ENCODE assay signal across 19 mouse cellular contexts in the genomic region with DNA sequence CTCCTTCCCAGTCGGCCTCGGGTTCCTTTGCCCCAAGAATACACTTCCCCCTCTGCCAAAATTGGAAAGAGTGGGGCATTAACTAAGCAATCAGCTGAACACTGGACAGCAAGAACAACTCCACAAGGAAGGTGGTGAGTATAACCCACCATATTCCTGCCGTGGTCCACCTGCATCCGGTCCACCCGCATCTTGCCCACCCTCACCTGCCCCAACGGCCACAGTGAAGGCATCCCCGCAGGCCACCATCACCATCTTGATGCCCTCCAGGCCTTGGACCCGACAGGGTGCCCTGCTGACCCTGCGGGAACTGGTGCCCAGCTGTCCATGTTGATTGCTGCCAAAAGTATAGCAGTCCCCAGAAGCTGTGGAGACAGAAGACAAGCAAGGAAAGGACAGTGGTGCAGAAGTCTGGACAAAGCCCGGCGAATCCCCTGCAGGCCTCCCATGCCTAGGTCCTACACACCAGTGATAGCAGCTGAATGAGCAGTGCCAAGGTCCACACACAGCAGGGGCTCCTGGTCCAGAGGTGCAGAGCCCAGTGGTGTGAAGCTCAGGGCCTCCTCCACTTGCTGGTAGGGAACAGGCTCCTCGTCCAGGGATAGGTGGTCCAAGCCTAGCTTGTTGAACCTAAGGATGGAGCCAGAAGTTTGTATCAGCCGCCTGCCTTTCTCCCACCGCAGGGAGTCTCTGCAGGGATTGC. TPM values are rescaled to one million over a fixed set of nuclear protein-coding genes. Genes with fewer than 3 reads are reported as not detected.
DNase-seq lines count a peak whose midpoint lies in the region; ATAC-seq and TF ChIP-seq lines count a peak whose summit lies in the region.
"Had no signal": no experiment of that assay in that cellular context is flagged by ENCODE, and none has a peak within 500 bp of the region (broad histone marks: within the 10 kb centered on the region; RNA-seq: fewer than 3 reads in every experiment).

No protein-coding gene starts in this region.

- peaks cover 73% of the 10 kb centered on the region for H3K4me1 ChIP-seq in megakaryocyte, embryonic 14.5 days
- peaks cover 32% of the 10 kb centered on the region for H3K4me1 ChIP-seq in intestine, embryonic 16.5 days (ENCODE audit: control insufficient read depth, insufficient read depth, low read length)
- peaks cover 48% of the 10 kb centered on the region for H3K4me1 ChIP-seq in liver, postnatal 0 days (ENCODE audit: insufficient read depth)
- H3K4me1 ChIP-seq in cerebellum, adult 2 months (ENCODE audit: control insufficient read depth, insufficient read depth, low read length), result peaks cover 3% of the 10 kb centered on the region; the same call in 1 of the 2 replicates
- peaks cover 23% of the 10 kb centered on the region for H3K4me1 ChIP-seq in hindbrain, embryonic 12.5 days

- peak overlapping the region; percentile 8 for H3K4me3 ChIP-seq in megakaryocyte, embryonic 14.5 days (replicated peaks)
- no peak overlapping the region for H3K4me3 ChIP-seq in intestine, embryonic 16.5 days (ENCODE audit: low read length)
- no peak overlapping the region for H3K4me3 ChIP-seq in liver, postnatal 0 days (ENCODE audit: low read depth, low read length)
- no peak overlapping the region for H3K4me3 ChIP-seq in cerebellum, adult 2 months (replicated peaks; ENCODE audit: insufficient read depth, low read depth, low read length)
- H3K4me3 ChIP-seq in hindbrain, embryonic 12.5 days, result no peak overlapping the region
- H3K4me3 ChIP-seq: forebrain, embryonic 12.5 days; heart, adult 2 months; hindbrain, embryonic 15.5 days; midbrain, embryonic 12.5 days; neural tube, embryonic 15.5 days had no signal

- peaks cover 33% of the 10 kb centered on the region for H3K36me3 ChIP-seq in megakaryocyte, embryonic 14.5 days (replicated peaks; ENCODE audit: low read length)
- H3K36me3 ChIP-seq in intestine, embryonic 16.5 days (ENCODE audit: control insufficient read depth, insufficient read depth, low read length), result no peaks in the 10 kb centered on the region
- peaks cover 3% of the 10 kb centered on the region; the same call in 1 of the 2 replicates for H3K36me3 ChIP-seq in liver, postnatal 0 days (replicated peaks; ENCODE audit: insufficient read depth, low read length)
- peaks cover 1% of the 10 kb centered on the region for H3K36me3 ChIP-seq in hindbrain, embryonic 12.5 days
- H3K36me3 ChIP-seq: hindbrain, embryonic 15.5 days; neural tube, embryonic 15.5 days had no signal

- 86% methylated on average over 14 of the region's 14 CpGs for WGBS in intestine, embryonic 16.5 days
- WGBS in liver, postnatal 0 days (ENCODE audit: insufficient replicate concordance), result 93% methylated on average over 14 of the region's 14 CpGs
- WGBS in cerebellum, adult 2 months, result 61% methylated on average over 14 of the region's 14 CpGs
- 87% methylated on average over 14 of the region's 14 CpGs for WGBS in hindbrain, embryonic 12.5 days

- H3K9me3 ChIP-seq in megakaryocyte, embryonic 14.5 days, result no peaks in the 10 kb centered on the region
- no peaks in the 10 kb centered on the region for H3K9me3 ChIP-seq in intestine, embryonic 16.5 days (ENCODE audit: control insufficient read depth, low read length)
- H3K9me3 ChIP-seq in liver, postnatal 0 days (ENCODE audit: low read length), result no peaks in the 10 kb centered on the region
- no peaks in the 10 kb centered on the region for H3K9me3 ChIP-seq in hindbrain, embryonic 12.5 days (replicated peaks)
- H3K9me3 ChIP-seq: embryonic facial prominence, embryonic 13.5 days; forebrain, embryonic 12.5 days; hindbrain, embryonic 15.5 days; midbrain, embryonic 12.5 days; neural tube, embryonic 15.5 days had no signal

- no peak for TF ChIP-seq POLR2A in cerebellum, adult 2 months (IDR thresholded peaks at IDR 0.05; ENCODE audit: borderline replicate concordance, insufficient read depth, low read length)

- no peak for ATAC-seq in megakaryocyte, adult 5-6 weeks (ENCODE audit: poor library complexity, severe bottlenecking)
- ATAC-seq in intestine, embryonic 16.5 days, result no peak
- no peak for ATAC-seq in liver, postnatal 0 days
- no peak for ATAC-seq in erythroblast, adult 5-6 weeks (replicated peaks; ENCODE audit: low FRiP score, poor library complexity, severe bottlenecking)
- no peak for ATAC-seq in hindbrain, embryonic 12.5 days (ENCODE audit: low FRiP score)

- no peak for TF ChIP-seq EP300 in liver, postnatal 0 days (IDR thresholded peaks at IDR 0.05; ENCODE audit: low read depth)

- H3K27me3 ChIP-seq in megakaryocyte, embryonic 14.5 days (replicated peaks), result peaks cover 40% of the 10 kb centered on the region
- no peaks in the 10 kb centered on the region for H3K27me3 ChIP-seq in intestine, embryonic 16.5 days (replicated peaks; ENCODE audit: control insufficient read depth, insufficient read depth, low read length)
- no peaks in the 10 kb centered on the region for H3K27me3 ChIP-seq in liver, postnatal 0 days (ENCODE audit: insufficient read depth, low read length)
- H3K27me3 ChIP-seq in cerebellum, adult 2 months (ENCODE audit: control insufficient read depth, insufficient read depth, low read length), result no peaks in the 10 kb centered on the region
- no peaks in the 10 kb centered on the region for H3K27me3 ChIP-seq in hindbrain, embryonic 12.5 days
- H3K27me3 ChIP-seq: embryonic facial prominence, embryonic 13.5 days; hindbrain, embryonic 15.5 days; neural tube, embryonic 15.5 days had no signal

- no peak for TF ChIP-seq CTCF in liver, postnatal 0 days (IDR thresholded peaks at IDR 0.05; ENCODE audit: low read depth)
- no peak for TF ChIP-seq CTCF in cerebellum, adult 2 months (IDR thresholded peaks at IDR 0.05; ENCODE audit: borderline replicate concordance, insufficient read depth, low read depth, low read length)

- H3K4me2 ChIP-seq in intestine, embryonic 16.5 days (ENCODE audit: low read depth, low read length), result peak overlapping the region; percentile 14; the same call in 1 of the 2 replicates
- no peak overlapping the region for H3K4me2 ChIP-seq in liver, postnatal 0 days (ENCODE audit: low read depth, low read length)
- no peak overlapping the region for H3K4me2 ChIP-seq in hindbrain, embryonic 12.5 days (replicated peaks)
- H3K4me2 ChIP-seq: embryonic facial prominence, embryonic 13.5 days; forebrain, embryonic 12.5 days; hindbrain, embryonic 15.5 days; midbrain, embryonic 12.5 days; neural tube, embryonic 15.5 days had no signal

- H3K27ac ChIP-seq in intestine, embryonic 16.5 days (ENCODE audit: low read length), result peak overlapping the region; percentile 99; the same call in 1 of the 2 replicates
- 0 out of 2 replicates have a peak overlapping the region, but pooled peaks have one; percentile 30 for H3K27ac ChIP-seq in liver, postnatal 0 days (ENCODE audit: low read depth)
- H3K27ac ChIP-seq in cerebellum, adult 2 months (ENCODE audit: insufficient read depth, low read length), result no peak overlapping the region
- H3K27ac ChIP-seq in hindbrain, embryonic 12.5 days, result no peak overlapping the region
- H3K27ac ChIP-seq: embryonic facial prominence, embryonic 13.5 days; forebrain, embryonic 12.5 days; heart, adult 2 months; hindbrain, embryonic 15.5 days; midbrain, embryonic 12.5 days; neural tube, embryonic 15.5 days had no signal

- DNase-seq in liver, postnatal 0 days, result peak; percentile 11
- DNase-seq in cerebellum, adult 2 months, result no peak
- DNase-seq: adrenal gland, postnatal 14 days; cerebellum, adult 11-12 months; gastrocnemius, postnatal 10 days; heart, adult 2 months; kidney, adult 2 months; kidney, postnatal 4 days; lung, postnatal 36 days had no signal

- H3K9ac ChIP-seq in intestine, embryonic 16.5 days (ENCODE audit: low read depth, low read length), result 0 out of 2 replicates have a peak overlapping the region, but pooled peaks have one; percentile 27
- H3K9ac ChIP-seq in liver, postnatal 0 days (replicated peaks), result no peak overlapping the region
- no peak overlapping the region for H3K9ac ChIP-seq in hindbrain, embryonic 12.5 days
- H3K9ac ChIP-seq: embryonic facial prominence, embryonic 13.5 days; forebrain, embryonic 12.5 days; hindbrain, embryonic 15.5 days; midbrain, embryonic 12.5 days; neural tube, embryonic 15.5 days had no signal

RNA-seq across cellular contexts. Expression of a gene that starts 2.0 kb away (rescaled TPM):
- 4.8 and 6.3 TPM in 2 replicates for polyA plus RNA-seq in megakaryocyte, embryonic 14.5 days (2012; ENCODE audit: insufficient read depth, low replicate concordance)
- total RNA-seq in megakaryocyte, adult 5-6 weeks (2015), result 1.3 TPM in 2 replicates
- 0.51 and 2.2 TPM in 2 replicates for total RNA-seq in megakaryocyte, adult 5-6 weeks (2017)
- 73.9 and 79.8 TPM in 2 replicates for polyA plus RNA-seq in intestine, embryonic 16.5 days (2015; fragmentation: Nextera tagmentation; extraction: Ambion mirVana)
- 15.3 and 18.9 TPM in 2 replicates for polyA plus RNA-seq in liver, postnatal 0 days (2015; fragmentation: Nextera tagmentation; extraction: Ambion mirVana)
- 2.1 and 3.6 TPM in 2 replicates for total RNA-seq in erythroblast, adult 5-6 weeks (2015; ENCODE audit: low replicate concordance)
- total RNA-seq in erythroblast, adult 5-6 weeks (2017; ENCODE audit: low replicate concordance), result 3.2 and 3.5 TPM in 2 replicates
- polyA plus RNA-seq in cerebellum, adult 2 months (2012; rRNA removed), result 21.6 and 22.3 TPM in 2 replicates
- polyA plus RNA-seq in hindbrain, embryonic 12.5 days (2016; fragmentation: Nextera tagmentation; extraction: Ambion mirVana), result 149 and 152 TPM in 2 replicates

RNA-seq across cellular contexts. Expression of a gene that starts 9.1 kb away (rescaled TPM):
- 1.3 and 2.2 TPM in 2 replicates for polyA plus RNA-seq in megakaryocyte, embryonic 14.5 days (2012; ENCODE audit: insufficient read depth, low replicate concordance)
- total RNA-seq in megakaryocyte, adult 5-6 weeks (2015), result 2.4 and 8.6 TPM in 2 replicates
- total RNA-seq in megakaryocyte, adult 5-6 weeks (2017), result 2.1 and 6.9 TPM in 2 replicates
- polyA plus RNA-seq in intestine, embryonic 16.5 days (2015; fragmentation: Nextera tagmentation; extraction: Ambion mirVana), result 14.9 and 17.1 TPM in 2 replicates
- 4.9 and 5.4 TPM in 2 replicates for polyA plus RNA-seq in liver, postnatal 0 days (2015; fragmentation: Nextera tagmentation; extraction: Ambion mirVana)
- total RNA-seq in erythroblast, adult 5-6 weeks (2015; ENCODE audit: low replicate concordance), result 9.6 and 12.1 TPM in 2 replicates
- 5.7 and 16.7 TPM in 2 replicates for total RNA-seq in erythroblast, adult 5-6 weeks (2017; ENCODE audit: low replicate concordance)
- 4.8 and 5.8 TPM in 2 replicates for polyA plus RNA-seq in cerebellum, adult 2 months (2012; rRNA removed)
- polyA plus RNA-seq in hindbrain, embryonic 12.5 days (2016; fragmentation: Nextera tagmentation; extraction: Ambion mirVana), result 10.7 and 12.9 TPM in 2 replicates

RNA-seq across cellular contexts. Expression of a gene that starts 9.1 kb away (rescaled TPM):
- polyA plus RNA-seq in megakaryocyte, embryonic 14.5 days (2012; ENCODE audit: insufficient read depth, low replicate concordance), result 35.9 and 67.9 TPM in 2 replicates
- 0.76 and 2.8 TPM in 2 replicates for total RNA-seq in megakaryocyte, adult 5-6 weeks (2015)
- total RNA-seq in megakaryocyte, adult 5-6 weeks (2017), result 1.0 and 1.3 TPM in 2 replicates
- 39.5 and 44.2 TPM in 2 replicates for polyA plus RNA-seq in intestine, embryonic 16.5 days (2015; fragmentation: Nextera tagmentation; extraction: Ambion mirVana)
- polyA plus RNA-seq in liver, postnatal 0 days (2015; fragmentation: Nextera tagmentation; extraction: Ambion mirVana), result 38.2 and 40.3 TPM in 2 replicates
- 69.0 and 77.1 TPM in 2 replicates for total RNA-seq in erythroblast, adult 5-6 weeks (2015; ENCODE audit: low replicate concordance)
- total RNA-seq in erythroblast, adult 5-6 weeks (2017; ENCODE audit: low replicate concordance), result 96.9 and 181 TPM in 2 replicates
- polyA plus RNA-seq in cerebellum, adult 2 months (2012; rRNA removed), result 147 and 158 TPM in 2 replicates
- polyA plus RNA-seq in hindbrain, embryonic 12.5 days (2016; fragmentation: Nextera tagmentation; extraction: Ambion mirVana), result 9.4 and 10.2 TPM in 2 replicates

RNA-seq across cellular contexts. Expression of a gene that starts 16.0 kb away (rescaled TPM):
- 151 and 1,521 TPM in 2 replicates for polyA plus RNA-seq in megakaryocyte, embryonic 14.5 days (2012; ENCODE audit: insufficient read depth, low replicate concordance)
- total RNA-seq in megakaryocyte, adult 5-6 weeks (2015), result 2,467 and 2,664 TPM in 2 replicates
- total RNA-seq in megakaryocyte, adult 5-6 weeks (2017), result 2,641 and 2,675 TPM in 2 replicates
- polyA plus RNA-seq in intestine, embryonic 16.5 days (2015; fragmentation: Nextera tagmentation; extraction: Ambion mirVana), result 1,166 and 1,241 TPM in 2 replicates
- 732 and 758 TPM in 2 replicates for polyA plus RNA-seq in liver, postnatal 0 days (2015; fragmentation: Nextera tagmentation; extraction: Ambion mirVana)
- 792 and 815 TPM in 2 replicates for total RNA-seq in erythroblast, adult 5-6 weeks (2015; ENCODE audit: low replicate concordance)
- total RNA-seq in erythroblast, adult 5-6 weeks (2017; ENCODE audit: low replicate concordance), result 585 and 685 TPM in 2 replicates
- 1,121 and 1,182 TPM in 2 replicates for polyA plus RNA-seq in cerebellum, adult 2 months (2012; rRNA removed)
- 894 and 983 TPM in 2 replicates for polyA plus RNA-seq in hindbrain, embryonic 12.5 days (2016; fragmentation: Nextera tagmentation; extraction: Ambion mirVana)

RNA-seq across cellular contexts. Expression of a gene that starts 20.8 kb away (rescaled TPM):
- polyA plus RNA-seq in megakaryocyte, embryonic 14.5 days (2012; ENCODE audit: insufficient read depth, low replicate concordance), result 4.5 TPM in 1 of 2 replicates, not detected in the other
- total RNA-seq in megakaryocyte, adult 5-6 weeks (2015), result not detected in 2 replicates
- total RNA-seq in megakaryocyte, adult 5-6 weeks (2017), result 1.3 TPM in 1 of 2 replicates, not detected in the other
- 71.0 and 73.4 TPM in 2 replicates for polyA plus RNA-seq in intestine, embryonic 16.5 days (2015; fragmentation: Nextera tagmentation; extraction: Ambion mirVana)
- 26.6 and 28.9 TPM in 2 replicates for polyA plus RNA-seq in liver, postnatal 0 days (2015; fragmentation: Nextera tagmentation; extraction: Ambion mirVana)
- 7.9 TPM in 1 of 2 replicates, not detected in the other for total RNA-seq in erythroblast, adult 5-6 weeks (2015; ENCODE audit: low replicate concordance)
- 1.3 and 9.9 TPM in 2 replicates for total RNA-seq in erythroblast, adult 5-6 weeks (2017; ENCODE audit: low replicate concordance)
- polyA plus RNA-seq in cerebellum, adult 2 months (2012; rRNA removed), result 36.6 and 38.1 TPM in 2 replicates
- polyA plus RNA-seq in hindbrain, embryonic 12.5 days (2016; fragmentation: Nextera tagmentation; extraction: Ambion mirVana), result 75.2 and 81.0 TPM in 2 replicates

Comparison
In these comparisons a context has a peak if more than half of its experiments do, and no peak if none do; other contexts are left out.
1. H3K27ac ChIP-seq: peak in intestine, embryonic 16.5 days (single experiment) and liver, postnatal 0 days (single experiment); none in cerebellum, adult 2 months (single experiment) and hindbrain, embryonic 12.5 days (single experiment).